Mouse (Mus musculus) MEL (cell line): ENCODE measurements around the gene Acad12. TPM values are rescaled to one million over a fixed set of nuclear protein-coding genes. Genes with fewer than 3 reads are reported as not detected.

Experiments used
- DNase-seq: peaks from one replicate; pipeline ENCODE4 v3.0.0; 2011; ENCODE audit warnings: low read depth, low spot score
- H3K27ac ChIP-seq: 2 replicates; pipeline ENCODE4 v1.5.1; 2012; ENCODE audit warnings: low read depth, mild to moderate bottlenecking, control low read depth, low read length, moderate library complexity; ENCODE audit not compliant: control insufficient read depth
- H3K27me3 ChIP-seq, 2 experiments: fragments of 150-350 bp in 1 of 2; sonication (generic) in 1 of 2; 2 replicates each; pipeline ENCODE4 v1.6.1; 2012; ENCODE audit warnings: low read length in 2 of 2, mild to moderate bottlenecking in 2 of 2, improper control_type of control experiment in 1 of 2, moderate library complexity in 1 of 2; ENCODE audit not compliant: insufficient read depth in 2 of 2, control insufficient read depth in 1 of 2
- H3K36me3 ChIP-seq, 2 experiments: 2 replicates each; pipeline ENCODE4 v1.6.1; 2012 to 2014; ENCODE audit warnings: low read length in 2 of 2, improper control_type of control experiment in 1 of 2, inconsistent platforms in 1 of 2, mild to moderate bottlenecking in 1 of 2; ENCODE audit not compliant: insufficient read depth in 2 of 2, control insufficient read depth in 1 of 2
- H3K4me1 ChIP-seq, 2 experiments: fragments of 150-350 bp in 1 of 2; sonication (generic) in 1 of 2; 2 replicates each; pipeline ENCODE4 v1.6.1; 2012; ENCODE audit warnings: low read length in 2 of 2, improper control_type of control experiment in 1 of 2, mild to moderate bottlenecking in 1 of 2; ENCODE audit not compliant: insufficient read depth in 2 of 2, control insufficient read depth in 1 of 2
- H3K4me3 ChIP-seq, 2 experiments: fragments of 150-350 bp in 1 of 2; sonication (generic) in 1 of 2; 2 replicates each; pipeline ENCODE4 v1.5.1; 2012; ENCODE audit warnings: low read depth in 2 of 2, low read length in 2 of 2, mild to moderate bottlenecking in 2 of 2, moderate library complexity in 2 of 2, control low read depth in 1 of 2, improper control_type of control experiment in 1 of 2; ENCODE audit not compliant: control insufficient read depth in 1 of 2, insufficient read depth in 1 of 2
- H3K79me2 ChIP-seq: 2 replicates; pipeline ENCODE4 v1.6.1; 2012; ENCODE audit warnings: mild to moderate bottlenecking, low read length, moderate library complexity; ENCODE audit not compliant: control insufficient read depth, poor library complexity, insufficient read depth
- H3K9ac ChIP-seq: 2 replicates; pipeline ENCODE4 v1.6.1; 2012; ENCODE audit warnings: low read depth, mild to moderate bottlenecking, control low read depth, low read length, moderate library complexity; ENCODE audit not compliant: control insufficient read depth, poor library complexity, severe bottlenecking
- H3K9me3 ChIP-seq: fragments of 150-350 bp; sonication (generic); replicated peaks from 2 replicates; pipeline ENCODE4 v1.6.1; 2012; ENCODE audit warnings: mild to moderate bottlenecking, low read length, improper control_type of control experiment, moderate library complexity; ENCODE audit not compliant: insufficient read depth
- CHD1 ChIP-seq: IDR thresholded peaks from 2 replicates; pipeline ENCODE4 v1.6.1; 2012; ENCODE audit warnings: low read depth, mild to moderate bottlenecking, inconsistent platforms, low read length, improper control_type of control experiment
- CTCF ChIP-seq, 3 experiments: IDR thresholded peaks in 2 of 3; conservative IDR thresholded peaks in 1 of 3; 2 replicates each; pipeline ENCODE4 v1.5.1; 2011 to 2012; ENCODE audit warnings: low read length in 3 of 3, low read depth in 2 of 3, mild to moderate bottlenecking in 2 of 3, improper control_type of control experiment in 1 of 3, inconsistent platforms in 1 of 3, mixed read lengths in 1 of 3, moderate library complexity in 1 of 3; ENCODE audit not compliant: control insufficient read depth in 1 of 3, insufficient read depth in 1 of 3, poor library complexity in 1 of 3, severe bottlenecking in 1 of 3
- E2F4 ChIP-seq: IDR thresholded peaks from 2 replicates; pipeline ENCODE4 v1.6.1; 2011; ENCODE audit warnings: low read depth, low read length, improper control_type of control experiment, borderline replicate concordance
- MXI1 ChIP-seq: IDR thresholded peaks from 2 replicates; pipeline ENCODE4 v1.6.1; 2011; ENCODE audit warnings: mild to moderate bottlenecking, low read depth, low read length, improper control_type of control experiment
- MYB ChIP-seq: IDR thresholded peaks from 2 replicates; pipeline ENCODE4 v1.6.1; 2011; ENCODE audit warnings: mild to moderate bottlenecking, low read depth, low read length, improper control_type of control experiment
- MYC ChIP-seq: IDR thresholded peaks from 2 replicates; pipeline ENCODE4 v1.6.1; 2011; ENCODE audit warnings: low read depth, mild to moderate bottlenecking, low read length, improper control_type of control experiment, moderate library complexity
- POLR2AphosphoS2 ChIP-seq: IDR thresholded peaks from 2 replicates; pipeline ENCODE4 v1.6.1; 2011; ENCODE audit warnings: low read length, improper control_type of control experiment
- RAD21 ChIP-seq: IDR thresholded peaks from 2 replicates; pipeline ENCODE4 v1.6.1; 2011; ENCODE audit warnings: mild to moderate bottlenecking, low read depth, low read length, improper control_type of control experiment
- SIN3A ChIP-seq: IDR thresholded peaks from 2 replicates; pipeline ENCODE4 v1.6.1; 2012; ENCODE audit warnings: low read length, improper control_type of control experiment, inconsistent platforms
- SMC3 ChIP-seq: IDR thresholded peaks from 2 replicates; pipeline ENCODE4 v1.6.1; 2011; ENCODE audit warnings: low read depth, low read length, improper control_type of control experiment
- UBTF ChIP-seq: IDR thresholded peaks from 2 replicates; pipeline ENCODE4 v1.6.1; 2012; ENCODE audit warnings: low read depth, mild to moderate bottlenecking, inconsistent platforms, low read length, improper control_type of control experiment, moderate library complexity, borderline replicate concordance; ENCODE audit not compliant: insufficient read depth
- ZC3H11A ChIP-seq: IDR thresholded peaks from 2 replicates; pipeline ENCODE4 v1.6.1; 2012; ENCODE audit warnings: low read depth, mild to moderate bottlenecking, inconsistent platforms, low read length, improper control_type of control experiment
- ZKSCAN1 ChIP-seq: IDR thresholded peaks from 2 replicates; pipeline ENCODE4 v1.6.1; 2012; ENCODE audit warnings: low read depth, mild to moderate bottlenecking, inconsistent platforms, low read length, improper control_type of control experiment, moderate library complexity
- ZNF384 ChIP-seq: IDR thresholded peaks from 2 replicates; pipeline ENCODE4 v1.6.1; 2012; ENCODE audit warnings: low read depth, mild to moderate bottlenecking, inconsistent platforms, low read length, improper control_type of control experiment
- polyA plus RNA-seq, 2 experiments: library from polyadenylated mRNA; stranded (reverse) in 1 of 2; unstranded in 1 of 2; fragments of >175 nt in 1 of 2; fragments of >200 nt in 1 of 2; gene quantifications; 2 replicates each; pipeline versions ENCODE4 v1.2.1 to v1.2.4; 2012; ENCODE audit warnings: low replicate concordance in 2 of 2, low read depth in 1 of 2; ENCODE audit not compliant: insufficient read length in 2 of 2, insufficient read depth in 1 of 2, missing spikeins in 1 of 2
- total RNA-seq: library from RNA; depleted of rRNA; stranded (reverse); fragments of 300-350 nt; gene quantifications from 2 replicates; pipeline ENCODE4 v1.2.3, GENCODE M21; 2012

The Acad12 gene
- total and polyA plus RNA-seq, 3 experiments, result 2.6 to 6.4 TPM; not detected in 1

- peak; percentile 90 for DNase-seq
- peaks cover 13% of the 10 kb centered on the region in 2 experiments for H3K4me1 ChIP-seq
- TF ChIP-seq MXI1, result no peak
- TF ChIP-seq SIN3A, result peak; percentile 65
- no peak for TF ChIP-seq CHD1
- no peak for TF ChIP-seq MYC
- no peak for TF ChIP-seq E2F4
- TF ChIP-seq SMC3, result peak; percentile 95
- TF ChIP-seq MYB, result no peak
- 0 out of 2 replicates have a peak, but pooled peaks have one; percentile 13 for TF ChIP-seq ZNF384
- TF ChIP-seq POLR2AphosphoS2, result no peak
- peak; percentile 95 to 100 (median 99); a peak in 5 of 6 replicates for TF ChIP-seq CTCF (IDR thresholded peaks at IDR 0.05 in 2 of 3, conservative IDR thresholded peaks at IDR 0.05 in 1 of 3; ENCODE audit: control insufficient read depth in 1 of 3, insufficient read depth in 1 of 3, low read depth in 2 of 3, low read length in 3 of 3, poor library complexity in 1 of 3, severe bottlenecking in 1 of 3)
- TF ChIP-seq ZKSCAN1, result no peak
- TF ChIP-seq RAD21, result peak; percentile 97
- peak; percentile 95 for TF ChIP-seq ZC3H11A
- H3K79me2 ChIP-seq, result no peaks in the 10 kb centered on the region
- H3K9ac ChIP-seq, result 0 out of 2 replicates have a peak overlapping the region, but pooled peaks have one; percentile 6
- H3K27me3 ChIP-seq, result no peaks in the 10 kb centered on the region
- H3K27ac ChIP-seq, result no peak overlapping the region
- no peaks in the 10 kb centered on the region for H3K9me3 ChIP-seq
- H3K36me3 ChIP-seq, result peaks cover 0 to 12% of the 10 kb centered on the region in 2 experiments; a peak in 2 of 4 replicates
- H3K4me3 ChIP-seq, result no peak overlapping the region
Measured at GRCm38 (mm10) chr5:121601547-121602299, 17.0 kb downstream of the Acad12 start.

GRCm38 (mm10) chr5:121598871-121599610 is 19.7 kb downstream of the Acad12 start:
- Histone ChIP-seq H3K4me1 (peaks cover 19 to 30% of the 10 kb centered on the region in 2 experiments), H3K36me3 (peaks cover 0 to 33% of the 10 kb centered on the region in 2 experiments; a peak in 2 of 4 replicates), H3K79me2 (no peaks in the 10 kb centered on the region), H3K4me3 (no peak overlapping the region), H3K27me3 (no peaks in the 10 kb centered on the region), H3K27ac (no peak overlapping the region), H3K9me3 (no peaks in the 10 kb centered on the region), H3K9ac (no peak overlapping the region)
- DNase-seq, result no peak
- no peak for TF ChIP-seq UBTF
- TF ChIP-seq, all 39 proteins: peak for 0
